Mouse (Mus musculus) neural tube, embryonic 12.5 days (tissue): ENCODE results near the gene Sctr. TPM values are rescaled to one million over a fixed set of nuclear protein-coding genes. Genes with fewer than 3 reads are reported as not detected.

Source experiments
- ATAC-seq: fragments of 200-750 bp; cut with Nextera tagmentation; 2 replicates; pipeline ENCODE4 v1.8.0; 2017; ENCODE audit warnings: low read depth, mild to moderate bottlenecking, moderate TSS enrichment, moderate library complexity; ENCODE audit not compliant: low FRiP score
- H3K27ac ChIP-seq: fragments of 300-500 bp; sonication (generic); 2 replicates; pipeline ENCODE4 v1.5.1; 2016
- H3K27me3 ChIP-seq: fragments of 300-500 bp; sonication (generic); replicated peaks from 2 replicates; pipeline ENCODE4 v1.6.1; 2016; ENCODE audit warnings: mild to moderate bottlenecking
- H3K36me3 ChIP-seq: fragments of 300-500 bp; sonication (generic); 2 replicates; pipeline ENCODE4 v1.6.1; 2016; ENCODE audit warnings: mild to moderate bottlenecking
- H3K4me1 ChIP-seq: fragments of 300-500 bp; sonication (generic); 2 replicates; pipeline ENCODE4 v1.6.1; 2016
- H3K4me2 ChIP-seq: fragments of 300-500 bp; sonication (generic); replicated peaks from 2 replicates; pipeline ENCODE4 v1.6.1; 2016; ENCODE audit warnings: mild to moderate bottlenecking
- H3K4me3 ChIP-seq: fragments of 300-500 bp; sonication (generic); 2 replicates; pipeline ENCODE4 v1.5.1; 2016
- H3K9ac ChIP-seq: fragments of 300-500 bp; sonication (generic); 2 replicates; pipeline ENCODE4 v1.6.1; 2016; ENCODE audit warnings: mild to moderate bottlenecking
- H3K9me3 ChIP-seq: fragments of 300-500 bp; sonication (generic); 2 replicates; pipeline ENCODE4 v1.6.1; 2016; ENCODE audit warnings: mild to moderate bottlenecking
- WGBS: fragments of 180-500 bp; shearing (Covaris S2); methylation state at CpG from one replicate; pipeline ENCODE4 v1.1.7; 2016; 5-methylcytosine and 5-hydroxymethylcytosine counted together
- polyA plus RNA-seq: library from polyadenylated mRNA; unstranded; fragments of >200 nt; fragmentation: Nextera tagmentation; extraction: Ambion mirVana; gene quantifications from 2 replicates; pipeline ENCODE4 v1.2.1, GENCODE M21; 2016

The Sctr gene
- polyA plus RNA-seq, 1 experiment from 2014 or later: 0.65 TPM

DNA sequence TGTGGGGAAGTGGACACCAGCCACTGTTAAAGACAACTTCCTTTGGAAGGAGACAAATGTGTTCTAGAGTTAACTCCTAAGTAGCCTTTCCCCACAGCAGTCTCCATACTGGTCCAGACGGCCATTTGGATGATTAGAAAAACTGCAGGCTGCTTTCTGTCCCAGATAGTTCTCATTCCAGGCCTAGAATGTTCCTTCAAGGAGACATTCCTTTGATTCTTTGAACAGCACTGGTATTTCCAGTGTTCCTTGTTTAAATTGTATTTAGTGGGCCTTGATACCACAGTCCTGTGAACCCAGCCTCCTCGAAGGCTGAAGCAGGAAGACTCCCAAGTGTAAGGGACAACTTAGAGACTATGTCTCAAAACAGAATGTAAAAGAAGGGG is 26.8 kb downstream of the Sctr start:
- Histone ChIP-seq H3K27ac (no peak overlapping the region), H3K4me1 (no peaks in the 10 kb centered on the region), H3K27me3 (no peaks in the 10 kb centered on the region), H3K4me2 (no peak overlapping the region), H3K4me3 (no peak overlapping the region), H3K9ac (no peak overlapping the region), H3K9me3 (no peaks in the 10 kb centered on the region), H3K36me3 (no peaks in the 10 kb centered on the region)
- WGBS: 78% methylated on average over 2 of the region's 2 CpGs
- no peak for ATAC-seq

DNA sequence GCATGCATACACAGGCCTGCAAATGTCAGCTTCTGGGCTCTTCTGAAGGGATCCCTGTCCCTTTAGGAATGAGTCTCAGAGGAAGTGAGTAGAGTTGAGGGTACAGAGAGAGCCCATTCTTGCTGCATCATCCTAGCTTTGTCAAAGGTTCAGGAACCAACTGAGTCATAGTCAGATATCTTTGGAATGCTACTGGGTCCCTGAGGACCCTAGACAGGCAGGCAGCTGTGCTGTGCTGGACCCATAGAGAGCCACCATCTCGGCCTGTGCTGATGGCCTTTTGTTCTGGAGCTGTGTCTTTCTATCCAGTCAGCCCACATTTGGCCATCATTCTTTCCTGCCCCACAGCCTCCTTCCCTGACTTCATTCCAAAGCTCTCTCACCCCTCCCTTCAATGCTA is 28.1 kb downstream of the Sctr start:
- no peak overlapping the region for H3K4me2 ChIP-seq
- WGBS: 61% methylated on average over 1 of the region's 1 CpGs

DNA sequence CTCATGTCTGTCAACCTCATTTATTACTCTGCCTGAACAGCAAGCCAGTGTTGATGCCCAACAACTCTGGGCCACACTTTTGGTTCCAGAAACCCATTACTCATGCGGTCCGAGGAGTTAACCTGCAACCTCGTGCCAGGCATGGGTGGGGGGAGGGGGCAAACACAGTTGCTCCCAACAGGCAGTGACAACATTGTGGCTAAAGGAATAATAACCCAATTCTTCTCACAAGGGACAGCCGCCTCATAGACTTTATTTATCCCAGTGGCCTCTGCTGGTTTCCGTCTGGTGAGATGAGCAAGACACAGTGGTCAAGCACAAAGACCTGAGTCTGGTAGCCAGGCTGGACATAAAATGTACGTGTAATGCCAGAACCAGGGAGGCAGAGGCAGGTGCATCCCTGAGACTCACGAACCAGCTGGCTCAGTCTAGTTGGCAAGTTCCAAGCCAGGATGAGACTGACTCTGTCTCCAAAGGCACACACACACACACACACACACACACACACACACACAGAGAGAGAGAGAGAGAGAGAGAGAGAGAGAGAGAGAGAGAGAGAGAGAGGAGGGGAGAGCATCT is 28.9 kb downstream of the Sctr start:
- WGBS: 78% methylated on average over 7 of the region's 7 CpGs
- no peak overlapping the region for H3K27ac ChIP-seq

More for the DNA sequence above, 28.1 kb downstream of the Sctr start:
- no peak for ATAC-seq
- Histone ChIP-seq H3K27ac (no peak overlapping the region), H3K36me3 (no peaks in the 10 kb centered on the region), H3K27me3 (no peaks in the 10 kb centered on the region), H3K9ac (no peak overlapping the region), H3K4me3 (no peak overlapping the region), H3K9me3 (no peaks in the 10 kb centered on the region), H3K4me1 (no peaks in the 10 kb centered on the region)

DNA sequence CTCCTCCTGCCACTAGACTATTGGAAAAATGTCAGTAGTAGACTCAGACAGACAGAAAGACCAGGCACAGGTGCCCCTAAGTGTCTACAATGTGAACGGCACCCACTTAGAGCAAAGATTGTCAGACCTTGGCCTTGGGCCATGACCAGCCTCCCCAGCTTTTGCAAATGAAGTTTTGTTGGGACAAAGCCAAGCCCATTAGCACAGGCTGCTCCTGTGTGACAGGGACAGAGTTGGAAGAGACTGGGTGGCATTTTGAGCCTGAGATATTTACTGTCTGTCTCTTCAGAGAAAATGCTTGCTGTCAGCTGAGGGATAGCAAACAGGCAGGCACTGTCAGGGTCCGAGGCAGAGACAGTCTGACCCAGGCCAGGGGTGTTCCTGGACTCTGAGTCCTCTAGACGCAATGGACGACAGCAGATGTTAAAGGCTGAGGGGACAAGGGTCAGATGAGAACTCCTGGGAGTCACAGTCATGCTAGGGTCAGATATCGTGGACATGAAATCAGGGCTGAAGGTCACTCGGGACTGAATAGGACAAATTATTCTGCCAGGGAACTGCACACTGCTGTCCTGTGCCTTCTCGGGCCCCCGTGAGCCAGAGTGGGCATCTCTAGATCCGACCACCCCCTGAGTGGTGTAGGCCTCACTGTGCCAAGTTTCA is 30.5 kb downstream of the Sctr start:
- Histone ChIP-seq H3K27ac (no peak overlapping the region), H3K36me3 (no peaks in the 10 kb centered on the region), H3K9me3 (no peaks in the 10 kb centered on the region), H3K27me3 (no peaks in the 10 kb centered on the region), H3K4me3 (no peak overlapping the region), H3K4me2 (no peak overlapping the region), H3K9ac (no peak overlapping the region), H3K4me1 (no peaks in the 10 kb centered on the region)
- ATAC-seq: no peak
- WGBS: 79% methylated on average over 9 of the region's 9 CpGs

More for the DNA sequence above, 28.9 kb downstream of the Sctr start:
- Histone ChIP-seq H3K4me2 (no peak overlapping the region), H3K9me3 (no peaks in the 10 kb centered on the region), H3K4me3 (no peak overlapping the region), H3K36me3 (no peaks in the 10 kb centered on the region), H3K9ac (no peak overlapping the region), H3K27me3 (no peaks in the 10 kb centered on the region), H3K4me1 (no peaks in the 10 kb centered on the region)
- no peak for ATAC-seq

DNA sequence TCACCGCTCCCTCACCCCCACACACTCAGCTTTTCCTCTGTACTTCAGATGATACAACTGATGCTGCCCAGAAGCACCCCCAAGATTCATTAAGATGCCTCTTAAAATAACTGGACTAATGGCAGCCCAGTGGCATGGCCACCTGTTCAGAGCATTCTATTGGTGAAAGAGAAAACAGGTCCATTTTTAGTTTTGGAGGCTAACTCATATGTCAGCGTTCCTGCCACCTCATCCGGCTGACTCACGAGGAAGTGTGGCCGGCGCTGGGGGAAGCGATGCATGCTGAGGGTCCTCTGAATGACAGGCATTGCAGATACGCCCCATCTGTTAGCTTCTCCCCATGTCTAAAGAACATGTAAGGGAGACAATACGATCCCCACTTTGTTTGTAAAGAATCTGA is 31.9 kb downstream of the Sctr start:
- H3K4me1 ChIP-seq: no peaks in the 10 kb centered on the region
- H3K36me3 ChIP-seq: no peaks in the 10 kb centered on the region
- 75% methylated on average over 9 of the region's 9 CpGs for WGBS
- H3K27me3 ChIP-seq: no peaks in the 10 kb centered on the region
- H3K9ac ChIP-seq: no peak overlapping the region
- H3K4me2 ChIP-seq: no peak overlapping the region
- no peak overlapping the region for H3K4me3 ChIP-seq
- H3K27ac ChIP-seq: no peak overlapping the region
- no peaks in the 10 kb centered on the region for H3K9me3 ChIP-seq
- no peak for ATAC-seq

DNA sequence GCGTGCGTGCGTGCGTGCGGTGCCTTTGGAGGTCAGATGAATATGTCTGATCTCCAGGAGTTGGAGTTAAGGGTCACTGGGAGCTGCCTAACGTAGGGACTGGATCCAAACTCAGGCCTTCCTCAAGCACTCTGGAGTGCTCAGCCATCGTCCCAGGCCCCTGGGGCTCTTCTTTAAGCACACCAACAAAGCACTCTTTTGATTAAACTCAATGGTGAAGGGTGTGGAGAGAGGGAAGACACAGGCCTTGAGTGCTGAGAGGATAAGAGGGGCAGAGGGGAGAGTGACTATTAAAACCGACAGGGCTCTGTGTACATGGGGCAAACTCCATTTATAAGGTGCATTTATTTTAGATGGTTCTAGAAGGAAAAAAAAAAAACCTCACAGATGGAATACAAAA is 35.7 kb downstream of the Sctr start:
- Histone ChIP-seq H3K27me3 (no peaks in the 10 kb centered on the region), H3K9ac (no peak overlapping the region), H3K4me2 (no peak overlapping the region), H3K4me1 (no peaks in the 10 kb centered on the region), H3K36me3 (no peaks in the 10 kb centered on the region), H3K27ac (no peak overlapping the region), H3K4me3 (no peak overlapping the region), H3K9me3 (no peaks in the 10 kb centered on the region)
- WGBS: 70% methylated on average over 8 of the region's 8 CpGs
- ATAC-seq: no peak

DNA sequence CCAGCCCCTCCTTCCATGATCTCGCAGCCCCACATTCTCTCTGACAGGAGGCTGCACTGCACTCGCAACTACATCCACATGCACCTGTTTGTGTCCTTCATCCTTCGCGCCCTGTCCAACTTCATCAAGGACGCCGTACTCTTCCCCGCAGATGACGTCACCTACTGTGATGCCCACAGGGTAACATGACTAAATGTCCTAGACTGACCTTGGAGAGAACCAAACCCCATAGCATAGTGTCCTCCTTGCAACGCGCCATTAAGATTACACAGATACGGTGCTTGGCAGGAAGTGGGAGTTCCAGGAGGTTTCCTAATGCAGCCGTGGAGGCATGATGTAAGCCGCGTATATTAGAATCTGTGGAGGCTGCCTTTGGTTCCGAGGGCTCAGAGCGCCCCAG is 37.9 kb downstream of the Sctr start:
- 90% methylated on average over 16 of the region's 16 CpGs for WGBS
- Histone ChIP-seq H3K4me2 (no peak overlapping the region), H3K9ac (no peak overlapping the region), H3K4me1 (no peaks in the 10 kb centered on the region), H3K9me3 (no peaks in the 10 kb centered on the region), H3K36me3 (no peaks in the 10 kb centered on the region), H3K4me3 (no peak overlapping the region), H3K27ac (no peak overlapping the region), H3K27me3 (no peaks in the 10 kb centered on the region)
- ATAC-seq: no peak

DNA sequence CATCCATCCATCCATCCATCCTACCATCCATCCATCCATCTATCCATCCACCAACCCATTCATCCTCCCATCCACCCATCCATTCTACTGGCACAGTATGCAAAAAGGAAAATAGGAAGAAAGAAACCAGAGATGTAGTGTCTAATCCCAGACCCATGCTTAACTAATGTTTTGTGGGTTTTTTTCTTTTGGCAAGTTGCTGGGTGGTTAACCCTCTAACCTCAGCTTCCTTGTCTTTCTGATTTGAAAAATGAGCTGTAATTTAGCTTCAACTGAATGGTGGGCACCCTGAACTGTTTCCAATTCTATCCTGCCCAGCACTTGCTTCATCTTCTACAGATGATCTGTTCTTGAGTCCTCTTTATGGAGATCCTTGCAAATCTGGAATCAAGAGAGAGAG is 40.6 kb downstream of the Sctr start:
- H3K4me2 ChIP-seq: no peak overlapping the region
- H3K4me3 ChIP-seq: no peak overlapping the region
- no peak overlapping the region for H3K9ac ChIP-seq

DNA sequence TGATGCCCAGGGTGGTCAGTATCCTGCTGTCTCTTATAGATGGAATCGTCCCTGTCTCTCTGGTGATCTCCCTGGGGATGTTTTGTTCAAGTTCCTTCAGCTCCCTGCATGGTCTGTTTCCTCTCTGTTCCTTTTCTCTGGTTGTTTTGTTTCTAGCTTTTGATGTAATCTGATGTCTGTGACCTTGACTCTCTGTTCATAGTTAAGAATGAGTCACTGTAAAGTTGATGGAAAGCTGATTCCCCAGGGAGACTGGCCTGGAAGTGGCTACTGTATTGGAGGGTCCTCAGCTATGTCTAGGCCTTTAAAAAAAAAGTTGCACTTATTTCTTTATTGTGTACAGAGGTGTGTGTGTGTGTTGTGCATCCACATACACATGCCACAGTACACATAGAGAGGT is 44.4 kb downstream of the Sctr start:
- no peak overlapping the region for H3K4me3 ChIP-seq
- WGBS: 33% methylated on average over 1 of the region's 1 CpGs
- no peak for ATAC-seq
- H3K9me3 ChIP-seq: no peaks in the 10 kb centered on the region
- no peak overlapping the region for H3K9ac ChIP-seq
- H3K27ac ChIP-seq: no peak overlapping the region
- H3K27me3 ChIP-seq: no peaks in the 10 kb centered on the region
- no peaks in the 10 kb centered on the region for H3K4me1 ChIP-seq
- H3K36me3 ChIP-seq: no peaks in the 10 kb centered on the region
- no peak overlapping the region for H3K4me2 ChIP-seq

More for the DNA sequence above, 40.6 kb downstream of the Sctr start:
- Histone ChIP-seq H3K4me1 (no peaks in the 10 kb centered on the region), H3K9me3 (no peaks in the 10 kb centered on the region), H3K27ac (no peak overlapping the region), H3K36me3 (no peaks in the 10 kb centered on the region), H3K27me3 (no peaks in the 10 kb centered on the region)
- no peak for ATAC-seq

DNA sequence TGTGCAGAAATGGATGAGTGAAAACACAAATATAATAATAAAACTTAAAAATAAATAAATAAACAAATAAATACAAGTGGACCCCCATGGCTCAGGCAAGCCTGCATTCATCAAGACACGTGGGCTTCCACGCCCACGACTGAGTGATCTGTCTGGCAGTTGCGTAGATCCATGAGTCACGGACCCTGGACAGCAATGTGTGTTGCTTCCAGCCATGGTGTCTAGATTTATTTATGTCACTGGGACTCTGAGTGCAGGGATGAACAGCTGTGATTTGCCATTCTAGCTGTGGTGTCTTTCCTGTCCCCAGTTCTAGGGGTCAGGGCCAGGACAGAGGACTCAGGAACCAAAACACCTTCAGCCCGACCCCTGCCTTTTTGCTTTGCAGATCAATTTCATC is 48.3 kb downstream of the Sctr start:
- Histone ChIP-seq H3K4me2 (no peak overlapping the region), H3K9me3 (no peaks in the 10 kb centered on the region), H3K4me3 (no peak overlapping the region), H3K9ac (no peak overlapping the region), H3K27ac (no peak overlapping the region), H3K27me3 (no peaks in the 10 kb centered on the region), H3K36me3 (no peaks in the 10 kb centered on the region), H3K4me1 (no peaks in the 10 kb centered on the region)
- 83% methylated on average over 6 of the region's 6 CpGs for WGBS
- no peak for ATAC-seq

DNA sequence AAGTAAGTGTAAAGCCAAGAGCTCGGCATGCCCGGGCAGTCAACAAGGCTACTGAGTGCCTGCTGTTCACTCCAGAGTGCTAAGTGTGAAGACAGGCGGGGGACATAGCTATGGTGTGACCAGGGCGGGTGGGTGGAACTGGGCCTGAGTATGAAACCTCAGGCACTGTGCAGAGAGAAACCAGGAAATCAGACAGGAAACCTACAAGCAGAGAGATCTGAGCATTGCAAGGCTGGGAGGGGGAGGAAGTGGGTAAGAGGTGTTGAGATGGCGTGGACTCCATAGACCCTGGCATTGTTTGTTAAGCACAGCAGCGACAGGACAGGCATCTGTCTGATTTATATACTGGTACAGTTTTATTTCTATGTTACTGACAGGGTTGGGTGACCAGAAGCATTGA is 48.8 kb downstream of the Sctr start:
- no peaks in the 10 kb centered on the region for H3K36me3 ChIP-seq
- WGBS: 82% methylated on average over 6 of the region's 6 CpGs
- H3K27me3 ChIP-seq: no peaks in the 10 kb centered on the region
- H3K4me1 ChIP-seq: no peaks in the 10 kb centered on the region
- no peak overlapping the region for H3K4me2 ChIP-seq
- H3K9me3 ChIP-seq: no peaks in the 10 kb centered on the region
- no peak for ATAC-seq
- H3K4me3 ChIP-seq: no peak overlapping the region
- no peak overlapping the region for H3K27ac ChIP-seq
- H3K9ac ChIP-seq: no peak overlapping the region

DNA sequence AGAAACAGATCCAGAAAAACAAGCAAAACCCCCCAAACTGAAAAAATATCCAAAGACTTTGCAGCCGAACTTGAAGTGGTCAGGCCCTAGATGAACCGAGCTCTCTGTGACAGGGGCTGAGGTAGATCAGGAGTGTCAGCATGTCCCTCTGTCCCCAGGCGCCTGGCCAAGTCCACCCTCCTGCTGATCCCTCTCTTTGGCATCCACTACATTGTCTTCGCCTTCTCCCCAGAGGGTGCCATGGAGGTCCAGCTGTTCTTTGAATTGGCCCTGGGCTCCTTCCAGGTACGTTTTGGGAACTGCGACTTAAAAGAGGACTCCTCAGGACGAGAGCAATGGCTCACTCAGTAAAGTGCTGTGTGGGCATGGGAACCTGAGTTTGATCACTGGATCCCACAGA is 49.5 kb downstream of the Sctr start:
- 73% methylated on average over 7 of the region's 7 CpGs for WGBS
- ATAC-seq: no peak
- Histone ChIP-seq H3K36me3 (no peaks in the 10 kb centered on the region), H3K4me2 (no peak overlapping the region), H3K4me3 (no peak overlapping the region), H3K4me1 (no peaks in the 10 kb centered on the region), H3K27ac (no peak overlapping the region), H3K9me3 (no peaks in the 10 kb centered on the region), H3K9ac (no peak overlapping the region), H3K27me3 (no peaks in the 10 kb centered on the region)

DNA sequence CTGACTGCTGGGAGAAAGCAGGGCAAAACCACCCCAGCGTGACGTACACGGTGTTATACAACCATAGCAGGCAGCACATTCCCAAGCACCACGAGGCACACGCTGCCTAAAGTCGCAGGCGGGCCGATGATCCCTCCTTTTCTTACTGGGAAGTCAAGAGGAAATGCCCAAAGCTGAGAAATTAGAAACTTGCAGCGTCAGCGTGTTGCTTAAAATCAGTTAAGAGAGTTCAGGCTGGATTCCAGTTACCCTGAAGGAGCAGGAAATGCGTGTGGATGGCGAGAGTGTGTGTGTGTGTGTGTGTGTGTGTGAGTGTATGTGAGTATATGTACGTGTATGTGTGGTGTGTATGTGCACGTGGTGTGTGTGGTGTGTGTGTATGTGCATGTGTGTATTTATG is 50.4 kb downstream of the Sctr start:
- H3K4me3 ChIP-seq: no peak overlapping the region
- no peak overlapping the region for H3K9ac ChIP-seq
- no peak for ATAC-seq
- no peaks in the 10 kb centered on the region for H3K4me1 ChIP-seq
- no peaks in the 10 kb centered on the region for H3K9me3 ChIP-seq
- H3K36me3 ChIP-seq: no peaks in the 10 kb centered on the region
- no peaks in the 10 kb centered on the region for H3K27me3 ChIP-seq
- H3K4me2 ChIP-seq: no peak overlapping the region
- WGBS: 81% methylated on average over 14 of the region's 14 CpGs
- H3K27ac ChIP-seq: no peak overlapping the region
